Mouse (Mus musculus): ENCODE data around the gene Sorl1.

The Sorl1 gene

DNA sequence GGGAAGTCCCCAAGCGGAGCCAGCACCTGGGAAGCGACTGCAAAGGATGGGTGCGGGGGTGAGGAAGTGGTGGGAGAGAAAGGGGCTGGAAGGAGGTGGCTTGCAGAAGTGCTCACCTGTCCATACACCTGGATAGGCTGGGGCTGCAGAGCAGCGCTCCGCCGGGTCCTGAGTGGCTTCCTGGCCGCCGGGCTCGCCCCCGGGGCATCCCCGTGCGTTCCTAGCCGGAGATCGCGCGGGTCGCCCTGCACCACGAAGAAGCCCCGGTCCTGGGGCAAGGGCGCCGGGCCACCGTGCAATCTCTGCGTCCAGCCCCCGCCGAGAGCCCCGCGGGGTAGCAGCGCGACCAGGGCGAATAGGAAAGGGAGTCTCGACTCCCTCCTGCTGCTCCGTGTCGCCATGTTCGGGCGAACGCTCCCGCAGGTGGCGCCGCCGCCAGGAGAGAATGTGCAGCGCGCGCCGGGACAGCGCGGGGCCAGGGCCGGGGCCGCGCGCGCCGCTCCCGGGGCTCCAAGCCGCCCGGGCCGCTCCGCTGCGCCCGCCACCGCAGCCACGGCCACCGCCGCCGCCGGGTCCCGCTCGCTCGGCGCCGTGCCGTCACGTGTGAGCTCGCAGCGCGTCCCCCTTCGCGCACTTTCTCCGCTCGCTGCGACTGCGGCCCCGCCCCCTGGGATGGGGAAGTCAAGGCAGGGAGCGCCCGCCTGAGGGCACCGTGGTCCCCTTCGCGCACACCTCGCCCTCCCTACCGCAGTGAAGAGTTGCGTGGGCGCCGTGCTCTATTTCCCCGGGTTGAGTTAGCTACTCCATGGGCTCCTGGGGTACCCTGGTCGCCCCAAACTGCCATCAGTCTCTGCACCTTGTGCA is at the start of gene Sorl1:
TSS of gene Sorl1 (minus strand) at position 585 of the 864 bp plus-strand sequence.
- peak; percentile 47 for DNase-seq (ENCODE audit: low read depth, low spot score)

DNA sequence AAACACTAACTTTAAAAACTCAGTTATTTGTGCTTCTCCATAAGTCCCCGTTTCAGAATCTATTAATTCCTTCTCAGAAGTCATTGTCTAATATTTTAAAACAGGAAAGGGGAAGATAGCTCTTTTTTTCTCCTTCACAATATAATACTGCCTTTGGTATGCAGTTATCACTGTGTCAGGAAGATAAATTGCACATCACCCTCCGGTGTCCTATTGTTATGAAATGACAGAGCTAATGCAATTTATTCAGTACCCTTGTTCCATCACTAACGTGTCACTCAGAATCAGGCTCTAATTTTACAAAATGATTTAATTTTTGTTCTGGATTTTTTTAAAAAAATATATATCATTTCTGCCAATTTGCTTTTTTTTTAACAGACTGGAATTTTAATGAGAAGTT is 49.7 kb upstream of the Sorl1 start:
- no peak for DNase-seq (ENCODE audit: low read depth, low spot score)

DNA sequence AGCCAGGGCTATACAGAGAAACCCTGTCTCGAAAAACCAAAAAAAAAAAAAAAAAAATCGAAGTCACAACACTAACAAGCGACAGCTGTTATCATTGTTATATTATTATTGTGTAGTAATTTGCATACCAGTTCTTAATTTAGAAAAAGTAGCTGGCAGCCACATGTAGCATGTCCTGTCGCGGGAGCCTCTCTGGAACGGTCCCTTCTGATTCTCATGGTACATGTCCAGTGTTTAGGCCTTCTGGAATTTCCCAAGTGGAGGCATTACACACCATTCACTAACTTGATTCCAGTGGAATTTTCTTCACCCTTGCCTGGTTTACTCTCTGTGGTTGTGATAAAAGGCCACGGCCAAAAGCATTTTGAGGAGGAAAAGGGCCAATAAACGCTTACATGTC is 45.4 kb upstream of the Sorl1 start:
- no peak for DNase-seq (ENCODE audit: low read depth, low spot score)

DNA sequence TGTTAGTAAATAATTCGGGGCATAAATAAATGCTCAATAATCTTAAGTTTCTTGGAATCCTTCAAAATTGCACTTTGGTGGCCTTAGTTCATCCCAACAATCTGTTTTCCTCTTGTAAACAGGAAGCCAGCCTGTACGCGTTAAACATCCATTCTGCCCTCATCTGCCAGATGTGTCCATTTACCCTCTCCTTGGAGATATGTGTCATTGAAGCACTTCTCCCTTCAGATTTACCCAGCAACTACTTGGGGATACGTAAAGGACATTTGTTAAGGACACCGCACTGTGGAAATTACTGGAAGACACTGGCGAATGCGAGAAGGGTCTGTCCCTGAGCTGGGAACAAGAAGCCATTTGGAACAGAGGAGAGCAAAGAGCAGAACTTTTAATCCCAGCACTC is 44.9 kb upstream of the Sorl1 start:
- no peak for DNase-seq (ENCODE audit: low read depth, low spot score)

DNA sequence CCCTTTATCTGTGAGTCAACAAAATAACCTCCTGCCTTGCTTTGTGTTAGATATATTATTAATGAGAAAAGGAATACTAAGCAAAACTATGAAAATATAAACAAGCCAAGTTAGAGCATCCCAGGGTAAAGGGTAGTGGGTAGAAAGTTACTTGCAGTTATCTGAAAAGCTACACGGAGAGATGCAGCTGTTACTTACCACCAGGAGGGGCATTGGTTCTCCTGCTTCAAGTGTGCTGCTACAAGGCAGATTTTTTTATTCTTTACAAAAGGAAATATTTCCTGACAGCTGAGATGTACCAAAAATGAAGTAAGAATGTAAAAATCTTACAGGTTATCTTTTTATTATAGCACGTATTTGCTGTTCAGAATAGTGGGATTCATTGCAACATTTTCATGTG is 40.8 kb upstream of the Sorl1 start:
- DNase-seq (ENCODE audit: low read depth, low spot score) = no peak

DNA sequence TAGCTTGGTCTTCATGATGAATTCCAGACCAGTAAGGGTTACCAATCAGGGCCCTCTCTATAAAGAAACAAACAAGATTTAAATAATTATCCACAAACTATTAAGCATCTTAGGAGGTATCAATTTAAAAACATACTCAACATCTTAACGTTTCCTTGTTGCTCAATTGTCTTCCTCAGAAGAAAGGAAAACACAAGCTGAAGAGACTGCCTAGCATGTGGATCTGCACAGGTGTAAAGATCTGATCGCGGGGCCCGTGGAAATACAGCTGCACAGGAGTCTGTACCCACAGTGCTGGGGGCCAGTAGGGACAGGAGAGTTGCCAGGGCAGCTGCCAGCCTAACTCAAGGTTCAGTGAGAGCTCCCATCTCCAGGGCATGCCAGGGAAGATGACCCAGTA is 38.9 kb upstream of the Sorl1 start:
- no peak for DNase-seq (ENCODE audit: low read depth, low spot score)

DNA sequence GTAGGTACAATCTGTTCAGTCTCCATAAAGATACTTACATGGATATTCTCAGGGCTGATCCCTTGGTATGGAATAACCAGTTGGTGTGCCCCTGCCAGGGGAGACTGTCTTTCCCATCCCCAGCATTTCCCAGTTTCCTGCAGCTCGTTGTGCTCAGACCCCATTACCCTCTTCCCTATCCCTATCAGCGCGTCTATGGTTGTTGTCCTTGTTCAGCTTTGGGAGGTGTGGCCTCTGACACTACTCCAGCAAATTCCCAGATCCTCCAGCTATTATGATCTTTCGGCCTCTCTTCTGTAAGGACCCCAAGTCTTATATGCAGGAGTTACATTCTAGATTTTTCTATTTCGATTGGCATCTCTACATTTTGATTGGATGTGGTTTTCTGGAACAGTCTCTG is 35.3 kb upstream of the Sorl1 start:
- no peak for DNase-seq (ENCODE audit: low read depth, low spot score)

DNA sequence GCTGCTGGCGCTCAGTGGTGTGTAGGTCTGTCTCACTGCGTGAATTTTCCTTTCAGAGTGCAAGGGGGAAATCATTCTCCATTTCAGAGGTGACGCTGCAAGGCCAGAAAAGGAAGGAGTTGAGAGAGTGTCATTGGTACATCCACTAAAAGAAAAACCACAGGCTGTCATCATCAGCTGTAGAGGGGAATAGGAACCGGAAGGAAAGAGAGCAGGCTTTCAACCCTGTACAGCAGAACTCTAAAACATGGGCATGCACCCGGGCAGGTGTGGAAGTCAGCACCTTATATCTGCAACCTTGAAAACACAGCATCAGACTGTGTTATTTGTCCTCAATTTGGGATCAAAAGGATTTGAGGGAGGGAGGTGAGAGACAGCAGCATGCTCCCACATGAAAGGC is 34.6 kb upstream of the Sorl1 start:
- DNase-seq (ENCODE audit: low read depth, low spot score) = no peak

DNA sequence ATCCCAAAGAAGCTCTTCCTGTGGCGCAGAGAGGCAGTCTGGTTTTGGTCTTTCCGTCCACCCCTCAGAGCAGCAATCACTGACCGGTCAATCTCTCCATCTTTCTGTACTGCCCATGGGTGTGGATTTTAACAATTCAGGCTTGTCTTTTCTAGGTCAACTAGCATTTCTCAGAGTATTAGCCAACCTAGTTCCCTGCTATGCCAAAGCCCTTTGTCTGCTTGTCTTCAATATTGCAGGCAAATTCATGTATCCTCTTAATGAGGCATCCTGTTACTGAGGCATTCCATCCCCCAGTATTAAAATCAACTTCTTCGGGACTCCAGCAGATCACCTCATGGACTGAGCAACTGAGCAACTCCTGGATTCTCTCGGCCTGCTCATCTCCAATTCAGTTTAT is 33.9 kb upstream of the Sorl1 start:
- DNase-seq (ENCODE audit: low read depth, low spot score) = no peak

DNA sequence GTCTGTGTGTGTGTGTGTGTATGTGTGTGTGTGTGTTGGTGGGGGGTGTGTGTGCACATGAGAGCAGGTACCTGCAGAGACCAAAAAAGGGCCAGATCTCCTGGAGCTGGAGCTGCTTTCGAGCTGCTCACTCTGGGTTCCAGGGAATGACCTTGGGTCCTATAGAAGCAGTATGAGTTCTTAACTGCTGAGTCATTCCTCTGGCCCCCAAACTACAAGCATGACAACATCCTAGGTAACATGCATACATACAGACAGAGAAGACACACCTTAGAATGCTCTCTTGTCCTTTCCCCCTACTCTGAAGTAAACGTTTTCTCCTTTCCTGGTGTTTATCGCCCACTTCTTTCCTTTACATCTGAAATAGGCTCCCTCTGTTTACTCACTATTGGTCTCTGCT is 32.5 kb upstream of the Sorl1 start:
- DNase-seq (ENCODE audit: low read depth, low spot score) = no peak

DNA sequence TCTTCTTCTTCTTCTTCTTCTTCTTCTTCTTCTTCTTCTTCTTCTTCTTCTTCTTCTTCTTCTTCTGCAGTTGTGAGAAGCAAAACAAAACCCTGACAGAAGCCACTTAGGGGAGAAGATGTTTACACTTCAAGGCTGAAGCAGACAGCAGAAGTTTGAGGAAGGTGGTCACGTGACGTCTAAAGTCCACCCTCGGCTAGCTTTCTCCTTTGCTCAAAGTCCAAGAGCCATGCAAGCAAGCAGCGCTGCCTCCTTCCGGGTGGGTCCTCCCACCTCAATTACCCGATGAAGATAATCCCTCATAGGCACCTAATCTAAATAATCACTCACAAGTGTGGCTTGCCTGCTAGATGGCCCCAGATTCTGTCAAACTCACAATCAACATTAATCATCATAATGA is 30.6 kb upstream of the Sorl1 start:
- no peak for DNase-seq (ENCODE audit: low read depth, low spot score)

DNA sequence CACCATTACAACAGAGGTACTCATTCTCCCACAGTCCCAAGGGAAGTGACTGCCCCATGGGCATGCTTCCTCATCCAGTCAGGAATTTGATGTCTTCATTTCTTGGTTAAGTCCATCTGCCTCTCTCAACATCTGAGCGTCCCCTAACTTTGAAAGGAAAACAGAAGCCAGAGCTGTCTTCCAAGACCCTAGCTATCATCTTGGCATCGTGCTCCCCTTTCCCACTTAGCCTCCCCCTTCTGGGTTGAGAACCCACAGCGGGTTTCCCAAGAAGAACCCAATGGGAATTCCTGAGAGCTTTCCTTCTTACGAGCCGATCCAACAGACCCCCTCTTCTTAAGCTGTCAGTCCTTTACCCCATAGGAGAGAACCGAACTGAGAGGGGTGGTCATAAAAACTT is 24.7 kb upstream of the Sorl1 start:
- DNase-seq (ENCODE audit: low read depth, low spot score) = no peak

DNA sequence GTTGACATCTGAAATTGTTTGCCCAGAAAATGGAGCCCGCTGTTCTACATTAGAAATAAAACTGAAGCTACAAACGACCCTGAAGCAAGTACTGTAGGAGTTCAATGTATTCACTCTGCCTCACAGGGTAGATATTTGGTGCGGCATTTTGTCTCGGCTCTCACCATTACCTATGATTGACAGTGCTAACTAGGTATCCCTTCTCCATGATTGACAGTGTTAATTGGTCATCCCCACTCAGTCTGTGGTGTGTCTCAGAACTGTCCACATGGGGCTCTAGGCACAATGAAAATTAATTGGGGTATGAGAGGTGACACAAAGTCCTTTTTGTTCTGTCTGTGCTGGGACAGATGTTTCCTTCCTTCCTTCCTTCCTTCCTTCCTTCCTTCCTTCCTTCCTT is 23.9 kb upstream of the Sorl1 start:
- no peak for DNase-seq (ENCODE audit: low read depth, low spot score)

DNA sequence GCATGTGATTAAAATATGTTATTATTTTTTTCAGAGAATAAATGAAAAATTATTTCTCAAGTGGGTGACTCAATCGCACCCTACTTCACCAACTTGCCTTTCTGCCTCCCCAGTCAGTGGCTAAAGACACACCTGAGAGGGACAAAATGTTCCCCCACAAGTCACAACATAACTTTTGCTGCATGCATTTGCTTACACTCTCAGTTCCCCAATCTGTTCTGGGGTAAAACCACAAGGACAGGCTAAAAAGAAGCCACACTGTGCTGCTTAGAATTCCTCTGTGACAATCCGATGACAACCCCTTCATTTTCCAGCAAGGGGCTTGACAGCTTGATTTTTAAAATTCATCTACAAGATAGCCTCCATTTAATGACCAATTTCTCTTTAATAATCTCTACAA is 22.4 kb upstream of the Sorl1 start:
- no peak for DNase-seq (ENCODE audit: low read depth, low spot score)

DNA sequence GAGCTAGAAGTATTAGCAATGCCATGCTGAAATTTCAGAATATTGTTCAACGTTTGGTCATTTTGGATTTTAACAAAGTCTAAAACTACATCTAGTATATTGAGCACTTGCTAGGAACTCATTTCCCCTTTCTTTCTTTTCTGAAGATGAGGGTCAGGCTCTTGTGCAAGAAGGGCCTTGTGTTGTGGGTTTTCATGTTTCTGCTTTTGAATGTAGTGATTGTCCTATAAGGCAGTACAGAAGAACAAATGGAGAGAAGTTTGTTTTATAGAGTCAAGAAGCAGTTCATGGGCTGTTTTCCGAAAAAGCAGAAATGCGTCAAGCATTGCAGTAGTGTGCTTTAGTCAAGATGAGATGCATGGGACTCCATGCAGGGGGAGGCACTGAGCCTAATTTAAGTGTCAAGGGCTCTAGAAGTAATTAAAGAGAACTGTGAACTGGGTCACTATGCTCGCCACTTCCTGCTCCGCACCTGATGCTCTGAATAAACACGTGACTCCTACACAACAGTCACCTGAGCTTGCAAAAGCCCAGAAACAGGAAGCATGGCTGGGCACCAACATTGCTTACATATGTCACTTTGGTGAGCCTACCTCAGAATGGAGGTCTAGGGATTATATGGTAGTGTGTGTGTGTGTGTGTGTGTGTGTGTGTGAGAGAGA is 17.6 kb upstream of the Sorl1 start:
- DNase-seq (ENCODE audit: low read depth, low spot score) = no peak

DNA sequence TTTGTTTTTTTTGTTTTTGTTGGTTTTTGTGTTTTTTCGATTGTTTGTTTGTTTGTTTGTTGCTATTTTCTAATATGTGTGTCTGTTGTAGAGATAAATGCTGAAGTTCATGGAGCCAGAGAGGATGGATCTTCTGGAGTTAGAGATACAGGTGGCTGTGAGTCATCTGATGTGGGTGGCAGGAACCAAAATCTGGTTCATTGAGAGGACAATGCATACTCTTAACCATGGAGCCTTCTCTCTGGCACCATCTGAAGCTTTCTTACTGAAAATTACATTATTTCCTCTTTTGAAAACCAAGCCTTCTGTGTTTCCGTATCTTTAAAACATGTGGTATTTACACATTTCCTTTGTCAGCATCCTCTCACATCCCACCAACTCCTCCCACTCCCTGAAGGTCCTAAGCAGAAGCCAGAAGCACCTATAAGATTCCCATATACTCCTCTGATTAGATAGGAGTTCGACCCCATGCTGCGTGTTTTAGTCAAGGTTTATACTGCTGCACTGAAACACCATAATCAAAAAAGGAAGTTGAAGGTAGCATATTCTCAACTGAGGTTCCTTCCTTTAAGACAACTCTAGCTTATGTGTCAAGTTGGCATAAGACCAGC is 14.3 kb upstream of the Sorl1 start:
- DNase-seq (ENCODE audit: low read depth, low spot score) = no peak

DNA sequence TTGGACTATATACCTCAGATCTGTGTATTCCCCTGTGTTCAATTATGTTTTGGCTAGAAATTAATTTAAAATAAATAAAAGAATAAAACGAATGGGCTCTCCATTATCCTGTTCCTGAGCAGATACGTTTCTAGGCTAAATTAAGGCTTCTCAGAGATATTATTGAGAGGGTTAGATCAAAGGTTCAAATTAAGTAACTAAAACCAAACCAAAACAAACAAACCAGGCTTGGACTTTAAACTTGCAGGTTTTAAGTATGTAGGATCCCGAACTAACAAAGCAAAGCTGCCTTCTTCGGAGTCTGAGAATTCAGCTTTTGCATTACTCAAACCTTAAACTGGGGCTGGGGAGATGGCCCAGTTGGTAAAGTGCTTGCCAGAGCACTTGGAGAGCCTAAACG is 13.5 kb upstream of the Sorl1 start:
- DNase-seq (ENCODE audit: low read depth, low spot score) = no peak

DNA sequence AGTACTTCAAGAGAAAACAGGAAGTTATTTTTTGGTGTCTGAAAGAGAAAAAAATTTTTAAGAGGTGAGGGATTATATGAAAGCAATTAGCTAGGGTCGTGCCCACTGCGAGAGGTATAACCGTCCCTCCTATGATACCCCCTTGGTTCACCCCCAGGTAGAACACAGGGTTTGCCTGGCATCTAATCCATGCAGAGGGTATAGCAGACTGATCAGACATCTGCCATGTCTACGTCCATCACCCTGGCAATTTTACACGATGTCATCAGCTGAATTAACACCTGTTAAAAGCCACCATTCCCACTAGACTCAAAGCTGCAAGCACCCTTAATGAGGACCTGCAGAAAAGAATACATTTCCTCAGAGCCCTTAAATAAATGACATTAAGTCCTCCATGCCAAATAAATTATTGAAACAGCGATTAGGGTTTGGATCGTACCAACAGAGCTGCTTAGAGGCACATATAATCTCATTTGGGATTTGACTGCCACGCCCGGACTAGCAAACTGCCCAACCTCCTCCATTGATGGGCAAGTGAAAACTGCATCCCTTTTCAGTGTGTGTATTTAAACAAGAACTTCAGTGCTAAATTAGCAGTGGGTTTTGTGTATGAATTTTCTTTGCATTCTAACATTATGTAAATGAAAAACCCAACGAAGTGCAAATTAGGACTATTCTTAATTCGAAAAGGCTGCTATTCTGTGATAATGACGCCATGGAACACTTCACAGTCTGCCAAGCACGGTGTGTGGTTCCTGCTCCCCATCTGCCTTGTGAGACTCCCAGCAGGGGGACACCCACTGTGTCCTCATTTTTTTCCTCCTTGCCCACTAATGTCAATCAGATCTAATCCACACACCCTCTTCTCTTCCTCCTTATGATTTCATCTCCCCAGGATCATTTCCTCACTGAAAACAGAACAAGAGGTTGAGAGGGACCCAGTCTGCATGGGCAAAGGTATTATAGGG is 7.0 kb upstream of the Sorl1 start:
- DNase-seq (ENCODE audit: low read depth, low spot score) = no peak

DNA sequence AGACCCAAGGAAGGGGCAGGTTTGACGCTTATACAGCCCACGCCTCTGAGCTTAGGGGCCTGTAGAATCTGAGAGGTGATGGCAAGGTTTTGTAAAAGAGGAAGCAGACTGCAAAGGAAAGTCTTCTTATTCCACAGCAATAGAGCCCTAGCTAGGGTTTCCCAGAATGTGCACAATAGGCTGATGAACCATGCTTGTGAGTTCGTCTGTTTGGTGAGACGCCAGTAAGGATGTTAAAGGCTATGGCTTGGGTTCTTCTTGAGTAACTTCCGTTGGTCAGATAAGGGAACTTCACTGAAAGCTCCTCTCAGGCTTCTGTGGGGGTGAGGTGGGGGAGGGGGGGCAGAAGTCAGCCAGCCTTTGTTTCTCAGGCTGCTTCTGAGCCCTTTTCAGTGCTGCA is 3.9 kb upstream of the Sorl1 start:
- DNase-seq (ENCODE audit: low read depth, low spot score) = no peak

DNA sequence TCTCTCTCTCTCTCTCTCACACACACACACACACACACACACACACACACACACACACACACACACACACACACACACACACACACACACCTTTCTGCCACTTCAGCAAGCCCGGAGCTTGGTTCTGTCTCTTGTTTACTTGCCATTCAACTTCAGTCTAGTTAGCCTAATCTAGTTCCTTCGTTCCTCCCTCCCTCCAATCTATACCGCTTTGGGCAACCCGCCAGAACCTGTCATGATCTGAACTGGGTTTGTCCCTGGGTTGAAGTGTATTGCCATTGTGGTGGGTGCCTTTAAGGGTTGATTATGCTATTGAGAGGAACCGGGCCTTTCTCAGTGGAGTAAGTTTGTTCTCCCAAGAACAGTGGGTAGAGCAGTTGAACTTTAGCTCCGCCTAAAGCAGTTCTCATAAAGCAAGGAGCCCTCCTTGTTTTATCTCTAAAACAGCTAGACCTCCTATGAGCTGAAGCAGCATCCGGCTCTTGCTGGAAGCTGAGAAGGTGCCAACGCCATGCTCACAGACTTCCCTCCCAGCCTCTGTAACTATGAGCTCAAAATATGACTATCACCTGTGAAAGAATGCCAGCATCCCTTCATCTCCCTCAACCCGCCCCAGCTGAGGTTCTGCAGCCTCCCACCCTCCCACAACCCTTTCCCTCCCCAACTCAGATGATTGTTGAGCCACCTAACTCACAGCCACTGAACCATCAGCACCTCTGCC is 1.3 kb upstream of the Sorl1 start:
- no peak for DNase-seq (ENCODE audit: low read depth, low spot score)

DNA sequence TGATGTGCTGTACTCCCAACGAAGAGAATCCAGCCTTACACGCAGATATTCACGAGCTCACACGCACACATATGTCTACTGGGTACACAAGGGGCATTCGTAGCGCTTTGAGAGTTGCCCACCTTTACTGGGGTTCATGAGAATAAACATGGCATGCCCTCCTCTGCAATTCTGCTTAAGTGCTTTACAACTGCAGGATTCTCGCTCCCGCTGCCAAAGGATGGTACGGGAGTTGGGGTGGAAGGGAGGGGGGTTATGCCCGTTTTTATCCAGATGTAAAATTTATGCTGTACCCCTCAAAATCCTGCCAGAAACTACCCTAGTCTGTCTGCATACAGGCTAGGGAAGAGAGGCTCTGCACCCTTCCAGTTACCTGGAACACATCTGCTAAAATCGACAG is 893 bp downstream of the Sorl1 start:
- DNase-seq (ENCODE audit: low read depth, low spot score) = no peak

All from forelimb bud, embryonic 11.5 days (tissue).